Mouse (Mus musculus) neural tube, embryonic 13.5 days (tissue): ENCODE results near the gene Acsl1. TPM values are rescaled to one million over a fixed set of nuclear protein-coding genes. Genes with fewer than 3 reads are reported as not detected.

Experiments
- ATAC-seq: fragments of 200-750 bp; cut with Nextera tagmentation; 2 replicates; pipeline ENCODE4 v1.8.0; 2017; ENCODE audit warnings: low read depth, mild to moderate bottlenecking, moderate TSS enrichment, moderate library complexity
- H3K27ac ChIP-seq: fragments of 300-500 bp; sonication (generic); replicated peaks from 2 replicates; pipeline ENCODE4 v1.5.1; 2015; ENCODE audit warnings: moderate library complexity, mild to moderate bottlenecking, inconsistent platforms
- H3K27me3 ChIP-seq: fragments of 300-500 bp; sonication (generic); 2 replicates; pipeline ENCODE4 v1.6.1; 2015; ENCODE audit warnings: mild to moderate bottlenecking, inconsistent platforms
- H3K36me3 ChIP-seq: fragments of 300-500 bp; sonication (generic); 2 replicates; pipeline ENCODE4 v1.6.1; 2015; ENCODE audit warnings: mild to moderate bottlenecking, inconsistent platforms
- H3K4me1 ChIP-seq: fragments of 300-500 bp; sonication (generic); replicated peaks from 2 replicates; pipeline ENCODE4 v1.6.1; 2015; ENCODE audit warnings: inconsistent platforms
- H3K4me2 ChIP-seq: fragments of 300-500 bp; sonication (generic); 2 replicates; pipeline ENCODE4 v1.6.1; 2015; ENCODE audit warnings: inconsistent platforms, mild to moderate bottlenecking, moderate library complexity
- H3K4me3 ChIP-seq: fragments of 300-500 bp; sonication (generic); 2 replicates; pipeline ENCODE4 v1.5.1; 2015; ENCODE audit warnings: mild to moderate bottlenecking, inconsistent platforms
- H3K9ac ChIP-seq: fragments of 300-500 bp; sonication (generic); 2 replicates; pipeline ENCODE4 v1.6.1; 2015; ENCODE audit warnings: moderate library complexity, mild to moderate bottlenecking, inconsistent platforms
- H3K9me3 ChIP-seq: fragments of 300-500 bp; sonication (generic); 2 replicates; pipeline ENCODE4 v1.6.1; 2016; ENCODE audit warnings: inconsistent platforms
- WGBS: fragments of 180-500 bp; shearing (Covaris S2); methylation state at CpG from one replicate; pipeline ENCODE4 v1.1.7; 2015; 5-methylcytosine and 5-hydroxymethylcytosine counted together
- polyA plus RNA-seq: library from polyadenylated mRNA; unstranded; fragments of >200 nt; fragmentation: Nextera tagmentation; extraction: Ambion mirVana; gene quantifications from 2 replicates; pipeline ENCODE4 v1.2.1, GENCODE M21; 2015

Gene Acsl1
- polyA plus RNA-seq = 13.2 and 17.7 TPM in 2 replicates

DNA sequence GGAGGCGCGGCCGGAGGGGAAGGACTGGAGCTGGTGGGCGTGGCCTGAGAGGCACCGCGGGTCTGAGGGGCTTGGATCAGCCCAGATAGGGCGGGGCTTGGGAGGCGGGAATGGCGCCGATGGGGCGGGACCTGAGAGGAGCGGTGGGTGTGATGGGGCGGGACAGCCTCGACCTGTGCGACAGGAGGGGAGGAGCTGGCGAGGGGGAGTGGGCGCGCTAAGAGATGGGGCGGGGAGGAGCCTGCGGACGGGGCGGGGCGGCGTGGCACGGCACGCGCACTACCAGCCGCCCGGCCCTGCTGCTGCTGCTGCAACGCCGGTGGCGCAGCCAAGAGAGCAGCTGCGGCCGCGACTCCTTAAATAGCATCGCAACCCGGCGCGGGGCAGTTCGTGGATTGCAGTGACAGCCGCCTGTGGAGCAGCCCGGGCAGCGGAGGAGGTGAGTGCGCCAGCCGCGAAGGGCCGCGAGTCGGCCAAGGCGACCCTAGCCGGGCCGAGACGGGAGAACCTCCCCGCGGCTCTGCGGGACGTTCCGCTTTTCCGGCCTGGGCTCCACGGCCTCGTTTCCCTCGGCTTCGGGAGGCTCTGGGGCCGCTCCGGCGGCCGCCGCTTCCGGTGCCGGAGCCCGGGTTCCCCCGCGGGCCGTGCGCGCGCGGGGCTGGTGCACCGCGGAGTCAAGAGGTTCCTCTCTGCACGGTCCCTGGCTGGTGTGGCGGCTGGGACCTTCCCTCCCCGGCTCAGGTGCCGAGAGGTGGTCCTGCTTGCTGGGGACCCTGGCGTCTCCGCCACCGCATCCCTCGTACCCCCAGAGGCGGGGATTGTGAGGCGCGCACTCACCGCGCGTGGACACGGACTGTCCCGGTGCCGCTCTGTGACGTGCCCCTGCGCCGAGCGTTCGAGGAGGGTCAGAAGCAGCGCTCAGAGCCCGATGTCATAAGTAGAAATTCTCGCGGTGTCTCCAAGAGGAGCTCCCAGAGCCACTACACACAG lies at the start of gene Acsl1:
Acsl1 (plus strand) TSS at position 246 of the 990 bp plus-strand sequence.
- WGBS = under 1% methylated on average over 99 of the region's 106 CpGs
- peak; percentile 98 for ATAC-seq
- H3K9ac ChIP-seq = peak within 1 kb of the TSS; percentile 89
- peaks cover 16% of the 10 kb centered on the region for H3K4me1 ChIP-seq
- H3K4me3 ChIP-seq = peak within 1 kb of the TSS; percentile 84
- H3K9me3 ChIP-seq = no peaks in the 10 kb centered on the region
- H3K27me3 ChIP-seq = 0 out of 2 replicates have a peak, but pooled peaks cover 4% of the 10 kb centered on the region
- peak within 1 kb of the TSS; percentile 82 for H3K27ac ChIP-seq
- H3K36me3 ChIP-seq = no peaks in the 10 kb centered on the region
- peak within 1 kb of the TSS; percentile 74 for H3K4me2 ChIP-seq

DNA sequence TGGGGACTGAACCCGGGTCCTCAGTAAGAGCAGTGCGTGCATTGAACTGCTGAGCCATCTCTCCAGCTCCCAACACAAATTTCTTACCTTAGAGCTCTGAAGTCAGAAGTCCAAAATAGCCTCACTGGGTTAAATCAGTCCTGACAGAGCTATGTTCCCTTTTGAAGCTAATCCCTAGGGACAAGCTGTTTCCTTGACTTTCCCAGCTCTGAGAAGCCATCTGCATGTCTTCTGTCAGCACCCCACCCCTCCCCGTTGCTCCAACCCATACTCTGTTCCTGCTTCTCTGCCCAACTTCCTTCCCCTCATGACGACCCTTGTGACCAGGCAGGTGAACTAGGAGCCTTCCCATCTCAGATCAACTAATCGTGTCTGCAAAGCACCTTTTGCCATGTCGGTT lies 49.3 kb upstream of the Acsl1 start:
- no peak overlapping the region for H3K27ac ChIP-seq
- H3K27me3 ChIP-seq = no peaks in the 10 kb centered on the region
- H3K4me1 ChIP-seq = no peaks in the 10 kb centered on the region
- no peak overlapping the region for H3K4me2 ChIP-seq
- no peak overlapping the region for H3K9ac ChIP-seq
- ATAC-seq = no peak
- no peaks in the 10 kb centered on the region for H3K9me3 ChIP-seq
- no peaks in the 10 kb centered on the region for H3K36me3 ChIP-seq
- whole genome bisulfite sequencing = 77% methylated on average over 6 of the region's 6 CpGs
- H3K4me3 ChIP-seq = no peak overlapping the region

DNA sequence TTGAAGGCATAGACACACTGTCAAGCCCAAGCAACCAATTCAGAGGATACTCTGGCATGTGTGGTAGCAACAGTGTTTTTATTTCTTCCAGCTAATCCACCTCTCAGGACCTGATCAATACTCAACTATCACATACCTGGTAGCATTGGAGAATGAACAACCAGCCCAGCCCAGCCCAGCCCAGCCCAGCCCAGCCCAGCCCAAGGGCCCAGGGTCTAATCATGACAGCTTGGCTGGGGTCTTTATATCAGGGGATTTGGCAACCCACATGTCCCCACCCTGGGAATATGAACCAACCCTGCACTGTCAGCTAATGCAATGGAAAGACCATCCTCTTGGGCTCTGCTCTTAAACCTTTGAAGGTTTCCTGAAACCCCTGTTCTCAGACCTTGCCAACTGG lies 42.9 kb upstream of the Acsl1 start:
- Histone ChIP-seq H3K9me3 (no peaks in the 10 kb centered on the region), H3K4me2 (no peak overlapping the region), H3K36me3 (no peaks in the 10 kb centered on the region), H3K4me1 (no peaks in the 10 kb centered on the region), H3K4me3 (no peak overlapping the region), H3K9ac (no peak overlapping the region), H3K27me3 (no peaks in the 10 kb centered on the region), H3K27ac (no peak overlapping the region)
- no peak for ATAC-seq

DNA sequence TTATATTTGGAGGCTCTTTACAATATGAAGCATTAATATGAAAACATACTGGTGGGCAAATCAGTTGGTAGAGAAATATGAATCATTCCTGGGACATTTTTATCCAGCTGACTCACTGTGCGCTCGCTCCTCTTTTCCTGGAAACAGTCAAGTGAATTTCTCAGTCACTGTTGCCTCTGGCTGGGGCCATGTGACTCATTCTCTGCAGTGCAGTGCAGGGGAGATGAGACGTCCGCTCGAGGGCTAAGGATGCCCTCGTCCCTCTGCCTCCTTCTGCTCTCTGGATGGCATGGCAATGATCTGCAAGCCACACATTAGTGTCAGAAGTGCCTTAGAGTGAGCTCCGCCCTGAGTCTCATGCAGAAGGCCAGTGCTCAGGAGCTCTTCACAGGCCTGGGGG lies 41.0 kb upstream of the Acsl1 start:
- WGBS = 70% methylated on average over 7 of the region's 7 CpGs
- ATAC-seq = no peak
- Histone ChIP-seq H3K27ac (no peak overlapping the region), H3K4me3 (no peak overlapping the region), H3K27me3 (no peaks in the 10 kb centered on the region), H3K4me2 (no peak overlapping the region), H3K9me3 (no peaks in the 10 kb centered on the region), H3K9ac (no peak overlapping the region), H3K4me1 (no peaks in the 10 kb centered on the region), H3K36me3 (no peaks in the 10 kb centered on the region)

DNA sequence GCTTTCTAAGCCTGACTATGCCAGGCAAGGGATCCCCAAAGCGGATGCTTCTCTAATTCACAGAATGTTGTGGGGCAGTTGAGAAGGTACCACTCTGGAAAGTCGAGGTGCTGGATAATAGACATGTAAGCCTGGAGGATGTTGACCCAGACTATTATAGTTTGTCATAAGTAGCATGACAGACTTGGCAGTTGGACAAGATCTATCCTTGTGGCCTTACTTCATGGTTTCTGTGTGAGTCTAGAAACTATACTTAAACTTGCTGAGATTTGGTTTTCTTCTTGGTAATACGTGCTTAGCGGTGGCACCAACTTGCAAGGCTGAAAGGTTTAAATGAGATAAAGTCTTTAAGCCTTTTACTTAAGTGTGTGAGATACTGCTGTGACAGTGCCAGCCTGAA lies 38.9 kb upstream of the Acsl1 start:
- H3K27me3 ChIP-seq = no peaks in the 10 kb centered on the region
- no peak overlapping the region for H3K9ac ChIP-seq
- 93% methylated on average over 4 of the region's 4 CpGs for WGBS
- no peak overlapping the region for H3K4me3 ChIP-seq
- no peaks in the 10 kb centered on the region for H3K36me3 ChIP-seq
- no peak for ATAC-seq
- no peak overlapping the region for H3K4me2 ChIP-seq
- H3K27ac ChIP-seq = no peak overlapping the region
- H3K4me1 ChIP-seq = no peaks in the 10 kb centered on the region
- no peaks in the 10 kb centered on the region for H3K9me3 ChIP-seq

DNA sequence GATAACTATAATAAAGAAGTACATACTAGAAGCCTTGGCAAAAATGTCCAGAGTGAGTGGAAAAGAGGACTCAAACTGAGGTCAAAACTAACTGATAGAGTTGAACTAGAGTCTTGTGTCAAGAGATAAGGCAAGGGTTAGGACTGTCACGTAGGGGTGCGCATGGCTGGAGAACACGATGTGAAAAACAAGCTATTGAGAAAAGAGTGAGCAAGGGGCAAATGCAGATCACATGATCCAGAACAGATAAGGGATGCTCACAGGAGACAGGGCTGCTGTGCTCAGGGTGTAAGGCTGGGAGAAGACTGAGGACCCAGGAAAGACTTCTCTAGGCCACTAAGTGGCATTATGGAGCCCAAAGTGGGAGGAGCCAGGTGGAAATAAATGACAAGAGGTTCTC lies 38.3 kb upstream of the Acsl1 start:
- no peak overlapping the region for H3K4me2 ChIP-seq
- no peaks in the 10 kb centered on the region for H3K27me3 ChIP-seq
- no peaks in the 10 kb centered on the region for H3K36me3 ChIP-seq
- no peaks in the 10 kb centered on the region for H3K4me1 ChIP-seq
- H3K9me3 ChIP-seq = no peaks in the 10 kb centered on the region
- no peak overlapping the region for H3K9ac ChIP-seq
- no peak overlapping the region for H3K4me3 ChIP-seq
- no peak overlapping the region for H3K27ac ChIP-seq
- ATAC-seq = no peak
- WGBS = 95% methylated on average over 3 of the region's 3 CpGs

DNA sequence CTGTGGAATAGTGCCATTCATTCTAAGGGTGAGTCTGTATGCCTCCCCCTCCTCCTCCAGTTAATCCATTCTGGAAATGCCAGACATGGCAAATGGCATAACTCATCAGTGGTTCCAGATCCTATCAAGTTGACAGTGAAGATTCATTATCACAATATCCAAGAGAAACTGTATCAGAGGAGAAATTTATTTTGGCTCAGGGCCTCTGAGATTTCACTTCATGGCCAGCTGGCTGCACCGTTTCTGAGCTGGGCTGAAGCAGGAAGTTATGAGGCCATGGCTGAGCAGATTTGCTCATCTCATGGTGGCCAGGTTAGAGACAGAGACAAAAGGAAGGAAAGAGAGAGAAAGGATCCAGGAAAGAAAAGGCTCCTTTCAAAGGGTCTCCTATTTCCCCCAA lies 37.2 kb upstream of the Acsl1 start:
- 64% methylated on average over 1 of the region's 1 CpGs for WGBS
- Histone ChIP-seq H3K4me2 (no peak overlapping the region), H3K36me3 (no peaks in the 10 kb centered on the region), H3K9me3 (no peaks in the 10 kb centered on the region), H3K4me1 (no peaks in the 10 kb centered on the region), H3K4me3 (no peak overlapping the region), H3K9ac (no peak overlapping the region), H3K27me3 (no peaks in the 10 kb centered on the region), H3K27ac (no peak overlapping the region)
- no peak for ATAC-seq

DNA sequence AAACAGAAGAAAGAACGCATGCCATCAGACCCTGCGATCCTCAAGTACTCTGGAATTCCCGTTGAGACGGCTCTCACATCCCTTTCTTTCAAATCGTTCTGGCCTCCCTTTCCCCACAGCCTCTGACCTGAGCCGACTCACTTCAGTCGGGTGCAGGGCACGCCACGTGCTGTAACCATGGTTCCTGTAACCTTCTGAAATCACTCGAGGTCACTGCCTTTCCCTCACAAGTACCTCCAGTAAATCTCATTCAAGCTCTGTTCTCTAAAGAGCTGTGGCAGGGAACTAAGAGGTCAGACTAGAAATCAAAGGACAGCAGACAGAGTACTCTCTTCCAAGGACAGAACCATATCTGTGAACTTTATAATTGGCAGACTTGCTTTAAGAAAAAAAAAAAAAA lies 32.3 kb upstream of the Acsl1 start:
- H3K36me3 ChIP-seq = no peaks in the 10 kb centered on the region
- ATAC-seq = no peak
- no peak overlapping the region for H3K4me2 ChIP-seq
- no peak overlapping the region for H3K4me3 ChIP-seq
- WGBS = 63% methylated on average over 10 of the region's 10 CpGs
- H3K27me3 ChIP-seq = no peaks in the 10 kb centered on the region
- no peaks in the 10 kb centered on the region for H3K4me1 ChIP-seq
- no peak overlapping the region for H3K27ac ChIP-seq
- no peaks in the 10 kb centered on the region for H3K9me3 ChIP-seq
- no peak overlapping the region for H3K9ac ChIP-seq

DNA sequence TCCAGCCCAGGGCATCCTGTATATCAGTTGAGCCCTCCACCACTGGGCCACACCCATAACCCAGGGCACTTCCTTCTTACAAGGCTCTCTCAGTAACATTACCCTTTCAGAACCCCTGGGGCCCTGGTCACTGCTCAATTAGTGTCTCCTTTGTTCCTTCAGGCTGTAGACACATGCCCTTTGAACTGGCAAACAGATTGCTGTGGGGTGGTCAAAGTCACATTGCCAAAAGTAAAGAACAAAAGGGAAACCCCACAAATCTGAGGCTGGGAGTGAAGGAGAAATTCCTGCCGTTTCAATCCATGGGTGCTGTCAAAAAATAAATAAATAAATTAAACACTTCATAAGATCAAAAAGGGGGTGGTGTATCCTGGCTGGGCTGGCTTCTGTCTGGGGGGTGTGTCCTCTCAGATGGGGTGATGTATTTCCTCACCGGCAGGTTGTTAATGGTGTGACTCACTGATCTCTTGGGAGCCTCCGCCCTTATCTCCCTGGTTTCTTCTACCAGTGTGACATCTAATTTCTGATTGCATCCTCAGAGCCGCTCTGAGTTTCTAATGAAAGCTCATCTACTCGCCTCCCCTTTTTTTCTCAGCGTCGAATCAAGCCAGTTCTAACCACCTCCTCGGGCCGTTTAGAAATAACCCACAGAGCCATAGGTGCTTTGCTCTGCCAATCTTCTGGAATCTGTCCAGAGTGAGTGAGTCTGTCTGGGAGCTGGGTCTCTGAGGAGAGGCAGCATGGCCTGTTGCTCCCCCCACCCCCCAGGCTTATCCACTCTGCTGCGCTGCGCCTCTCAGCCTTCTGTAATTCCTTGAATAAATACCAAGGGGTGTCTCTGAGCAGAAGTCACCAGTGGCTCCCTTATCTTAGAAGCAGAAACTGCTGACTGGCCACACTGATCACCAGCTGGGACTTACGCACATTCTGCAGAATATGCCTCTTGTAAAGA lies 24.6 kb upstream of the Acsl1 start:
- 33% methylated on average over 12 of the region's 12 CpGs for WGBS
- Histone ChIP-seq H3K4me1 (0 out of 2 replicates have a peak, but pooled peaks cover 6% of the 10 kb centered on the region), H3K36me3 (no peaks in the 10 kb centered on the region), H3K4me3 (no peak overlapping the region), H3K9ac (no peak overlapping the region), H3K27ac (no peak overlapping the region), H3K9me3 (no peaks in the 10 kb centered on the region), H3K27me3 (no peaks in the 10 kb centered on the region), H3K4me2 (no peak overlapping the region)
- ATAC-seq = no peak

DNA sequence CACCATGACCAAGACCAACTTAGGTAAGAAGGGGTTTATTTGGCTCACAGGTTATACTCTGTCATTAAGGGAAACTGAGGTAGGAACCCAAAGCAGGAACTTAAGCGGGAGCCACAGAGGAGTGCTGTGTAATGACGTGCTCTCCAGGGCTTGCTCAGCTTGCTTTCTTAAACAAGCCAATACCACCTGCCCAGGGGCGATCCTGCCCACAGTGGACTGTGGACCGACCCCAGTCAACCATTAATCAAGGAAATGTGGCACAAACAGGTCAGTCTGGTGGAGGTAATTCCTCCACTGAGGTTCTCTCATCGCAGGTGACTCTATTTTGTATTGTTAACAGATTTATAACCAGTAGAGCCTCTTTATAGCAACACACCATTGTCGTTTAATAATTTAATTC lies 23.5 kb upstream of the Acsl1 start:
- 81% methylated on average over 6 of the region's 6 CpGs for WGBS

DNA sequence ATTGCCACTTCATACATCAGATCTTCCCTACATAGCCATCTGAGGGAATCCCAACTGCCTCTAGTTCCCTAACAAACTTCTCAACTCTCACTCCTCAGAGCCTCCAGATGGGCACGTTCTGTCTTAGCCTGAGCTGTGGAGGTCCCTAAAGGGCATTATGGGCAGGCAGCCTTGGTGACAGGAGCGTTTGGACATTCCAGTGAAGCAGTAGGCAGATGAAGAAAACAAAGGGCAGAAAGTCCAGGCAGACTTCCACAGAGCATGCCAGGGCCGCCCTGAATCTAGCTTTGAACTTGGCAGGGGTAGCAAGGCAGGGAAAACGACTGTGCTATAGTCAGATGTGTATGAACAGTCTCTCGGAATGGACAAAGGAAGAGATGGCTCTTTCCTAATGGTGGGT lies 22.2 kb upstream of the Acsl1 start:
- H3K27me3 ChIP-seq = no peaks in the 10 kb centered on the region
- 0 out of 2 replicates have a peak, but pooled peaks cover 6% of the 10 kb centered on the region for H3K4me1 ChIP-seq
- no peaks in the 10 kb centered on the region for H3K9me3 ChIP-seq
- H3K4me2 ChIP-seq = no peak overlapping the region
- no peak overlapping the region for H3K4me3 ChIP-seq
- H3K36me3 ChIP-seq = no peaks in the 10 kb centered on the region
- H3K27ac ChIP-seq = no peak overlapping the region
- H3K9ac ChIP-seq = no peak overlapping the region
- ATAC-seq = no peak
- WGBS = 87% methylated on average over 5 of the region's 5 CpGs

More for the DNA sequence above, 23.5 kb upstream of the Acsl1 start:
- no peak for ATAC-seq
- H3K9ac ChIP-seq = no peak overlapping the region
- H3K9me3 ChIP-seq = no peaks in the 10 kb centered on the region
- H3K4me2 ChIP-seq = no peak overlapping the region
- no peak overlapping the region for H3K4me3 ChIP-seq
- H3K36me3 ChIP-seq = no peaks in the 10 kb centered on the region
- no peaks in the 10 kb centered on the region for H3K27me3 ChIP-seq
- no peak overlapping the region for H3K27ac ChIP-seq
- H3K4me1 ChIP-seq = 0 out of 2 replicates have a peak, but pooled peaks cover 6% of the 10 kb centered on the region

DNA sequence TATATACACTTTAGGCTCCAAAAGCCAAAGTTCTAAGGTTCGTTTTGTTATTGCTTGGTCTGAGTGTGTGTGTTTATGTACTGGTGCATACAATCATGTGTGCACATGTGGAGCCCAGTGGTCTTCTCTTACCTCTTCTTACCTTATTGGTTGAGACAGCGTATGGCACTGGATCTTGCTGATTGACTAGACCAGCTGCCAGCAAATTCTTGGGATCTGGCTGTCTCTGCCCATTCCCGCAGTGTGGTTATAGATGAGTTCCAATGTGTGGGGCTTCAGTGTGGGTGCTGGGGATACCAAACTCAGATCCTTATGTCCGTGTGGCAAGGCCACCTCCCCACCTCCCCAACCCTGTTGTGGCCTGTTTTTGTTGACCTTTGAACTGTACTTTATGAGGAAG lies 21.8 kb upstream of the Acsl1 start:
- Histone ChIP-seq H3K27ac (no peak overlapping the region), H3K9ac (no peak overlapping the region), H3K27me3 (no peaks in the 10 kb centered on the region), H3K4me2 (no peak overlapping the region), H3K4me3 (no peak overlapping the region), H3K9me3 (peaks cover 1% of the 10 kb centered on the region), H3K36me3 (no peaks in the 10 kb centered on the region), H3K4me1 (0 out of 2 replicates have a peak, but pooled peaks cover 6% of the 10 kb centered on the region)
- whole genome bisulfite sequencing = 88% methylated on average over 4 of the region's 4 CpGs
- no peak for ATAC-seq
